Mouse (Mus musculus) midbrain, embryonic 15.5 days (tissue): ENCODE results near the gene March1. TPM values are rescaled to one million over a fixed set of nuclear protein-coding genes. Genes with fewer than 3 reads are reported as not detected.

Source experiments
- ATAC-seq: fragments of 200-750 bp; cut with Nextera tagmentation; replicated peaks from 2 replicates; pipeline ENCODE4 v1.8.0; 2017; ENCODE audit warnings: moderate TSS enrichment
- H3K27ac ChIP-seq: fragments of 300-500 bp; sonication (generic); 2 replicates; pipeline ENCODE4 v1.5.1; 2015; ENCODE audit warnings: mild to moderate bottlenecking, inconsistent platforms
- H3K27me3 ChIP-seq: fragments of 300-500 bp; sonication (generic); replicated peaks from 2 replicates; pipeline ENCODE4 v1.6.1; 2015; ENCODE audit warnings: inconsistent platforms
- H3K36me3 ChIP-seq: fragments of 300-500 bp; sonication (generic); replicated peaks from 2 replicates; pipeline ENCODE4 v1.6.1; 2015; ENCODE audit warnings: inconsistent platforms
- H3K4me1 ChIP-seq: fragments of 300-500 bp; sonication (generic); 2 replicates; pipeline ENCODE4 v1.6.1; 2015; ENCODE audit warnings: inconsistent platforms
- H3K4me2 ChIP-seq: fragments of 300-500 bp; sonication (generic); 2 replicates; pipeline ENCODE4 v1.6.1; 2015; ENCODE audit warnings: inconsistent platforms, mild to moderate bottlenecking, moderate library complexity
- H3K4me3 ChIP-seq: fragments of 300-500 bp; sonication (generic); 2 replicates; pipeline ENCODE4 v1.5.1; 2015; ENCODE audit warnings: mild to moderate bottlenecking, inconsistent platforms
- H3K9ac ChIP-seq: fragments of 300-500 bp; sonication (generic); 2 replicates; pipeline ENCODE4 v1.6.1; 2015; ENCODE audit warnings: mild to moderate bottlenecking, inconsistent platforms
- H3K9me3 ChIP-seq: fragments of 300-500 bp; sonication (generic); 2 replicates; pipeline ENCODE4 v1.6.1; 2016; ENCODE audit warnings: inconsistent platforms
- WGBS: fragments of 180-500 bp; shearing (Covaris S2); methylation state at CpG from one replicate; pipeline ENCODE4 v1.1.7; 2015; ENCODE audit warnings: mixed read lengths; 5-methylcytosine and 5-hydroxymethylcytosine counted together
- polyA plus RNA-seq: library from polyadenylated mRNA; unstranded; fragments of >200 nt; fragmentation: Nextera tagmentation; extraction: Ambion mirVana; gene quantifications from 2 replicates; pipeline ENCODE4 v1.2.1, GENCODE M21; 2015

The March1 gene
- polyA plus RNA-seq, 1 experiment from 2014 or later, result 56.6 TPM

- Histone ChIP-seq H3K4me2 (no peak overlapping the region), H3K9me3 (no peaks in the 10 kb centered on the region), H3K4me3 (no peak overlapping the region), H3K9ac (no peak overlapping the region), H3K4me1 (no peaks in the 10 kb centered on the region), H3K27ac (no peak overlapping the region), H3K27me3 (no peaks in the 10 kb centered on the region), H3K36me3 (no peaks in the 10 kb centered on the region)
- 86% methylated on average over 3 of the region's 3 CpGs for WGBS
- ATAC-seq, result no peak
Observed at GRCm38 (mm10) chr8:66200169-66200568, 582.5 kb downstream of the March1 start.

GRCm38 (mm10) chr8:66203814-66204438 is 586.2 kb downstream of the March1 start:
- no peaks in the 10 kb centered on the region for H3K9me3 ChIP-seq
- no peak overlapping the region for H3K9ac ChIP-seq
- 88% methylated on average over 7 of the region's 7 CpGs for WGBS
- H3K4me3 ChIP-seq, result no peak overlapping the region
- no peaks in the 10 kb centered on the region for H3K4me1 ChIP-seq
- H3K4me2 ChIP-seq, result no peak overlapping the region
- no peaks in the 10 kb centered on the region for H3K36me3 ChIP-seq
- no peak overlapping the region for H3K27ac ChIP-seq
- ATAC-seq, result no peak
- H3K27me3 ChIP-seq, result no peaks in the 10 kb centered on the region

- Histone ChIP-seq H3K27ac (no peak overlapping the region), H3K9me3 (no peaks in the 10 kb centered on the region), H3K36me3 (no peaks in the 10 kb centered on the region), H3K9ac (no peak overlapping the region), H3K27me3 (no peaks in the 10 kb centered on the region), H3K4me3 (no peak overlapping the region), H3K4me2 (no peak overlapping the region), H3K4me1 (no peaks in the 10 kb centered on the region)
- no peak for ATAC-seq
- WGBS, result 74% methylated on average over 2 of the region's 2 CpGs
Observed at GRCm38 (mm10) chr8:66209553-66209952, 591.9 kb downstream of the March1 start.

- Histone ChIP-seq H3K27me3 (no peaks in the 10 kb centered on the region), H3K4me2 (no peak overlapping the region), H3K4me3 (no peak overlapping the region), H3K4me1 (no peaks in the 10 kb centered on the region), H3K27ac (no peak overlapping the region), H3K36me3 (no peaks in the 10 kb centered on the region), H3K9me3 (no peaks in the 10 kb centered on the region), H3K9ac (no peak overlapping the region)
- WGBS, result 78% methylated on average over 2 of the region's 2 CpGs
- no peak for ATAC-seq
Observed at GRCm38 (mm10) chr8:66210294-66210693, 592.6 kb downstream of the March1 start.

- H3K27me3 ChIP-seq, result no peaks in the 10 kb centered on the region
- H3K4me3 ChIP-seq, result no peak overlapping the region
- H3K36me3 ChIP-seq, result no peaks in the 10 kb centered on the region
- H3K9me3 ChIP-seq, result no peaks in the 10 kb centered on the region
- 53% methylated on average over 1 of the region's 1 CpGs for WGBS
- H3K4me1 ChIP-seq, result no peaks in the 10 kb centered on the region
- ATAC-seq, result 0 out of 2 replicates have a peak, but pooled peaks have one; percentile 37
- H3K27ac ChIP-seq, result no peak overlapping the region
- no peak overlapping the region for H3K4me2 ChIP-seq
- H3K9ac ChIP-seq, result no peak overlapping the region
Observed at GRCm38 (mm10) chr8:66219974-66220373, 602.3 kb downstream of the March1 start.

- 75% methylated on average over 2 of the region's 2 CpGs for WGBS
- Histone ChIP-seq H3K4me2 (no peak overlapping the region), H3K4me3 (no peak overlapping the region), H3K36me3 (no peaks in the 10 kb centered on the region), H3K4me1 (no peaks in the 10 kb centered on the region), H3K27ac (no peak overlapping the region), H3K9me3 (no peaks in the 10 kb centered on the region), H3K9ac (no peak overlapping the region), H3K27me3 (no peaks in the 10 kb centered on the region)
- no peak for ATAC-seq
Observed at GRCm38 (mm10) chr8:66229931-66230330, 612.2 kb downstream of the March1 start.

GRCm38 (mm10) chr8:66269546-66269945 is 651.8 kb downstream of the March1 start:
- Histone ChIP-seq H3K36me3 (no peaks in the 10 kb centered on the region), H3K9ac (no peak overlapping the region), H3K9me3 (no peaks in the 10 kb centered on the region), H3K4me1 (no peaks in the 10 kb centered on the region), H3K27ac (no peak overlapping the region), H3K27me3 (no peaks in the 10 kb centered on the region), H3K4me2 (no peak overlapping the region), H3K4me3 (no peak overlapping the region)
- no peak for ATAC-seq
- WGBS, result 65% methylated on average over 4 of the region's 4 CpGs

GRCm38 (mm10) chr8:66270116-66270515 is 652.4 kb downstream of the March1 start:
- no peaks in the 10 kb centered on the region for H3K4me1 ChIP-seq
- no peak overlapping the region for H3K4me2 ChIP-seq
- ATAC-seq, result no peak
- H3K9ac ChIP-seq, result no peak overlapping the region
- H3K27me3 ChIP-seq, result no peaks in the 10 kb centered on the region
- 88% methylated on average over 2 of the region's 2 CpGs for WGBS
- no peaks in the 10 kb centered on the region for H3K36me3 ChIP-seq
- H3K27ac ChIP-seq, result no peak overlapping the region
- H3K4me3 ChIP-seq, result no peak overlapping the region
- no peaks in the 10 kb centered on the region for H3K9me3 ChIP-seq

GRCm38 (mm10) chr8:66317824-66318223 is 700.1 kb downstream of the March1 start:
- 86% methylated on average over 7 of the region's 7 CpGs for WGBS
- Histone ChIP-seq H3K36me3 (no peaks in the 10 kb centered on the region), H3K27ac (no peak overlapping the region), H3K9me3 (no peaks in the 10 kb centered on the region), H3K4me3 (no peak overlapping the region), H3K9ac (no peak overlapping the region), H3K4me1 (no peaks in the 10 kb centered on the region), H3K4me2 (no peak overlapping the region), H3K27me3 (no peaks in the 10 kb centered on the region)
- ATAC-seq, result no peak

- ATAC-seq, result no peak
- no peaks in the 10 kb centered on the region for H3K36me3 ChIP-seq
- no peak overlapping the region for H3K4me2 ChIP-seq
- H3K9me3 ChIP-seq, result no peaks in the 10 kb centered on the region
- no peak overlapping the region for H3K9ac ChIP-seq
- H3K27ac ChIP-seq, result no peak overlapping the region
- H3K4me1 ChIP-seq, result no peaks in the 10 kb centered on the region
- 58% methylated on average over 4 of the region's 4 CpGs for WGBS
- no peak overlapping the region for H3K4me3 ChIP-seq
- no peaks in the 10 kb centered on the region for H3K27me3 ChIP-seq
Observed at GRCm38 (mm10) chr8:66323045-66323807, 705.5 kb downstream of the March1 start.

- Histone ChIP-seq H3K9ac (no peak overlapping the region), H3K4me3 (no peak overlapping the region), H3K4me2 (no peak overlapping the region), H3K27me3 (no peaks in the 10 kb centered on the region), H3K27ac (no peak overlapping the region), H3K9me3 (no peaks in the 10 kb centered on the region), H3K36me3 (no peaks in the 10 kb centered on the region), H3K4me1 (no peaks in the 10 kb centered on the region)
- ATAC-seq, result no peak
Observed at GRCm38 (mm10) chr8:66326396-66326795, 708.7 kb downstream of the March1 start.

- no peak overlapping the region for H3K4me2 ChIP-seq
- no peak for ATAC-seq
- no peak overlapping the region for H3K9ac ChIP-seq
- H3K27me3 ChIP-seq, result no peaks in the 10 kb centered on the region
- H3K9me3 ChIP-seq, result no peaks in the 10 kb centered on the region
- H3K27ac ChIP-seq, result no peak overlapping the region
- H3K36me3 ChIP-seq, result no peaks in the 10 kb centered on the region
- no peak overlapping the region for H3K4me3 ChIP-seq
- H3K4me1 ChIP-seq, result no peaks in the 10 kb centered on the region
- 88% methylated on average over 3 of the region's 3 CpGs for WGBS
Observed at GRCm38 (mm10) chr8:66332206-66332605, 714.5 kb downstream of the March1 start.

- ATAC-seq, result no peak
- Histone ChIP-seq H3K4me1 (no peaks in the 10 kb centered on the region), H3K9ac (no peak overlapping the region), H3K27ac (no peak overlapping the region), H3K27me3 (no peaks in the 10 kb centered on the region), H3K4me2 (no peak overlapping the region), H3K36me3 (no peaks in the 10 kb centered on the region), H3K9me3 (no peaks in the 10 kb centered on the region), H3K4me3 (no peak overlapping the region)
- WGBS, result 80% methylated on average over 3 of the region's 3 CpGs
Observed at GRCm38 (mm10) chr8:66334265-66334664, 716.6 kb downstream of the March1 start.
